Mouse (Mus musculus): Measurements from ENCODE around the gene Ptprd. TPM values are rescaled to one million over a fixed set of nuclear protein-coding genes. Genes with fewer than 3 reads are reported as not detected.

Gene Ptprd
- polyA plus RNA-seq, 3 experiments from 2014 or later, result 0.05 TPM; not detected in 2

- no peak for ATAC-seq
These were observed 1605.0 kb downstream of the Ptprd start for GRCm38 (mm10) chr4:76606808-76607207.

- ATAC-seq, result no peak
These were observed 1621.0 kb downstream of the Ptprd start for GRCm38 (mm10) chr4:76590722-76591121.

- no peak for ATAC-seq
These were observed 1628.7 kb downstream of the Ptprd start for GRCm38 (mm10) chr4:76583025-76583424.

- no peak for ATAC-seq
These were observed 1645.8 kb downstream of the Ptprd start for GRCm38 (mm10) chr4:76566006-76566405.

- no peak for ATAC-seq
These were observed 1670.0 kb downstream of the Ptprd start for GRCm38 (mm10) chr4:76541769-76542168.

- no peak for ATAC-seq
These were observed 1678.8 kb downstream of the Ptprd start for GRCm38 (mm10) chr4:76532926-76533325.

GRCm38 (mm10) chr4:76525281-76525680 is 1686.5 kb downstream of the Ptprd start:
- ATAC-seq, result no peak

GRCm38 (mm10) chr4:76503279-76503601 is 1708.5 kb downstream of the Ptprd start:
- ATAC-seq, result no peak

GRCm38 (mm10) chr4:76502575-76503278 is 1709.0 kb downstream of the Ptprd start:
- no peak for ATAC-seq

- no peak for ATAC-seq
These were observed 1725.9 kb downstream of the Ptprd start for GRCm38 (mm10) chr4:76485848-76486247.

GRCm38 (mm10) chr4:76468366-76469100 is 1743.2 kb downstream of the Ptprd start:
- no peak for ATAC-seq

- no peak for ATAC-seq
These were observed 1747.1 kb downstream of the Ptprd start for GRCm38 (mm10) chr4:76464682-76465081.

- no peak for ATAC-seq
These were observed 1750.4 kb downstream of the Ptprd start for GRCm38 (mm10) chr4:76461336-76461735.

GRCm38 (mm10) chr4:76460556-76460955 is 1751.2 kb downstream of the Ptprd start:
- no peak for ATAC-seq

GRCm38 (mm10) chr4:76459621-76460020 is 1752.1 kb downstream of the Ptprd start:
- ATAC-seq, result no peak

- ATAC-seq, result no peak
These were observed 1759.5 kb downstream of the Ptprd start for GRCm38 (mm10) chr4:76452286-76452685.

GRCm38 (mm10) chr4:76451019-76451552 is 1760.7 kb downstream of the Ptprd start:
- no peak for ATAC-seq

- no peak for ATAC-seq
These were observed 1761.3 kb downstream of the Ptprd start for GRCm38 (mm10) chr4:76450351-76451018.

- ATAC-seq, result no peak
These were observed 1762.1 kb downstream of the Ptprd start for GRCm38 (mm10) chr4:76449466-76450350.

GRCm38 (mm10) chr4:76448678-76449465 is 1762.9 kb downstream of the Ptprd start:
- ATAC-seq, result no peak

GRCm38 (mm10) chr4:76447396-76447795 is 1764.4 kb downstream of the Ptprd start:
- ATAC-seq, result no peak

- no peak for ATAC-seq
These were observed 1767.0 kb downstream of the Ptprd start for GRCm38 (mm10) chr4:76444778-76445177.
